ENCODE assay signal across 8 mouse cellular contexts in genomic region chr2:18049279-18049821, GRCm38 (mm10). TPM values are rescaled to one million over a fixed set of nuclear protein-coding genes. Genes with fewer than 3 reads are reported as not detected.
DNase-seq lines count a peak whose midpoint lies in the region; ATAC-seq and TF ChIP-seq lines count a peak whose summit lies in the region.
"Had no signal": no experiment of that assay in that cellular context is flagged by ENCODE, and none has a peak within 500 bp of the region (broad histone marks: within the 10 kb centered on the region; RNA-seq: fewer than 3 reads in every experiment).

No protein-coding gene starts in this region.

- peaks cover 30% of the 10 kb centered on the region for H3K4me1 ChIP-seq in hindbrain, embryonic 12.5 days
- H3K4me1 ChIP-seq in limb, embryonic 14.5 days (ENCODE audit: control insufficient read depth, insufficient read depth, low read length), result peaks cover 20% of the 10 kb centered on the region
- 0 out of 2 replicates have a peak, but pooled peaks cover 3% of the 10 kb centered on the region for H3K4me1 ChIP-seq in stomach, postnatal 0 days (replicated peaks; ENCODE audit: control insufficient read depth, insufficient read depth)

- TF ChIP-seq CTCF in stomach, postnatal 0 days (IDR thresholded peaks at IDR 0.05; ENCODE audit: low read depth), result no peak

- TF ChIP-seq POLR2A in limb, embryonic 14.5 days (IDR thresholded peaks at IDR 0.05; ENCODE audit: borderline replicate concordance, extremely low read depth, insufficient read depth, insufficient read length), result no peak

- peak; percentile 73 for DNase-seq in Muller cell, postnatal 12 days (ENCODE audit: inconsistent ontology term)
- peak; percentile 62 for DNase-seq in embryo, embryonic 10 days (ENCODE audit: low spot score)
- no peak for DNase-seq in limb, embryonic 14.5 days (ENCODE audit: low spot score)
- DNase-seq in stomach, postnatal 0 days (ENCODE audit: low spot score), result peak; percentile 53
- DNase-seq in right cerebral cortex, adult 2 months (ENCODE audit: low spot score in 2 of 2), result no peak
- DNase-seq in layer of hippocampus, adult 8-10 months (ENCODE audit: low spot score in 2 of 2), result no peak

- H3K4me2 ChIP-seq in hindbrain, embryonic 12.5 days (replicated peaks), result peak overlapping the region; percentile 82
- H3K4me2 ChIP-seq in limb, embryonic 14.5 days (replicated peaks; ENCODE audit: low read depth, low read length, severe bottlenecking), result peak overlapping the region; percentile 89
- peak overlapping the region; percentile 78 for H3K4me2 ChIP-seq in stomach, postnatal 0 days (replicated peaks; ENCODE audit: low read depth)

- H3K9me3 ChIP-seq in hindbrain, embryonic 12.5 days (replicated peaks), result no peaks in the 10 kb centered on the region
- H3K9me3 ChIP-seq in limb, embryonic 14.5 days (ENCODE audit: control insufficient read depth, low read length), result no peaks in the 10 kb centered on the region
- no peaks in the 10 kb centered on the region for H3K9me3 ChIP-seq in stomach, postnatal 0 days (ENCODE audit: control insufficient read depth, low read length)

- no peak for TF ChIP-seq EP300 in stomach, postnatal 0 days (optimal IDR thresholded peaks at IDR 0.05)

- H3K4me3 ChIP-seq in hindbrain, embryonic 12.5 days, result peak overlapping the region; percentile 100
- peak overlapping the region; percentile 96 for H3K4me3 ChIP-seq in limb, embryonic 14.5 days (replicated peaks; ENCODE audit: low read length)
- peak overlapping the region; percentile 78 for H3K4me3 ChIP-seq in stomach, postnatal 0 days (ENCODE audit: low read depth, low read length)

- peak overlapping the region; percentile 100 for H3K9ac ChIP-seq in hindbrain, embryonic 12.5 days
- H3K9ac ChIP-seq in limb, embryonic 14.5 days (ENCODE audit: low read depth, low read length, severe bottlenecking), result peak overlapping the region; percentile 100
- H3K9ac ChIP-seq in stomach, postnatal 0 days (ENCODE audit: low read length), result peak overlapping the region; percentile 45

- H3K36me3 ChIP-seq in hindbrain, embryonic 12.5 days, result no peaks in the 10 kb centered on the region
- H3K36me3 ChIP-seq in limb, embryonic 14.5 days (ENCODE audit: control insufficient read depth, insufficient read depth, low read length), result no peaks in the 10 kb centered on the region
- H3K36me3 ChIP-seq in stomach, postnatal 0 days (ENCODE audit: control insufficient read depth, insufficient read depth, low read length), result no peaks in the 10 kb centered on the region

- H3K27ac ChIP-seq in hindbrain, embryonic 12.5 days, result peak overlapping the region; percentile 100
- peak overlapping the region; percentile 100 for H3K27ac ChIP-seq in limb, embryonic 14.5 days (replicated peaks; ENCODE audit: low read depth, low read length)
- H3K27ac ChIP-seq in stomach, postnatal 0 days (replicated peaks), result peak overlapping the region; percentile 81

- under 1% methylated on average over 11 of the region's 11 CpGs for WGBS in hindbrain, embryonic 12.5 days
- WGBS in limb, embryonic 14.5 days, result 3% methylated on average over 11 of the region's 11 CpGs
- WGBS in stomach, postnatal 0 days, result 20% methylated on average over 11 of the region's 11 CpGs

- no peaks in the 10 kb centered on the region for H3K27me3 ChIP-seq in hindbrain, embryonic 12.5 days
- no peaks in the 10 kb centered on the region for H3K27me3 ChIP-seq in limb, embryonic 14.5 days (ENCODE audit: control insufficient read depth, insufficient read depth, low read length)
- H3K27me3 ChIP-seq in stomach, postnatal 0 days (ENCODE audit: control insufficient read depth, insufficient read depth, low read length), result no peaks in the 10 kb centered on the region

- peak; percentile 40 for ATAC-seq in hindbrain, embryonic 12.5 days (ENCODE audit: low FRiP score)
- peak; percentile 31; the same call in 1 of the 2 replicates for ATAC-seq in limb, embryonic 14.5 days (ENCODE audit: low FRiP score, low read depth)
- ATAC-seq in stomach, postnatal 0 days (ENCODE audit: low FRiP score, low TSS enrichment), result peak; percentile 66

RNA-seq across cellular contexts. Expression of gene Skida1, which starts 0.5 kb away (rescaled TPM):
- 17.7 and 19.4 TPM in 2 replicates for polyA plus RNA-seq in hindbrain, embryonic 12.5 days (2016; fragmentation: Nextera tagmentation; extraction: Ambion mirVana)
- 18.7 and 19.0 TPM in 2 replicates for polyA plus RNA-seq in limb, embryonic 14.5 days (2012; rRNA removed)
- 7.9 and 8.2 TPM in 2 replicates for polyA plus RNA-seq in limb, embryonic 14.5 days (2014; fragmentation: Nextera tagmentation; extraction: Ambion mirVana)
- 1.5 and 1.9 TPM in 2 replicates for polyA plus RNA-seq in stomach, postnatal 0 days (2015; fragmentation: Nextera tagmentation; extraction: Ambion mirVana)
- total RNA-seq in layer of hippocampus, adult 8-10 months (2022), result 10 to 100 TPM; 12.9 to 16.1 (median 13.9) TPM

RNA-seq across cellular contexts. Expression of gene Mllt10, which starts 5.7 kb away (rescaled TPM):
- polyA plus RNA-seq in hindbrain, embryonic 12.5 days (2016; fragmentation: Nextera tagmentation; extraction: Ambion mirVana), result 65.1 and 70.8 TPM in 2 replicates
- polyA plus RNA-seq in limb, embryonic 14.5 days (2012; rRNA removed), result 52.7 and 59.4 TPM in 2 replicates
- polyA plus RNA-seq in limb, embryonic 14.5 days (2014; fragmentation: Nextera tagmentation; extraction: Ambion mirVana), result 33.4 and 38.0 TPM in 2 replicates
- 25.9 and 27.4 TPM in 2 replicates for polyA plus RNA-seq in stomach, postnatal 0 days (2015; fragmentation: Nextera tagmentation; extraction: Ambion mirVana)
- 10 to 100 TPM; 52.2 to 67.9 (median 61.5) TPM for total RNA-seq in layer of hippocampus, adult 8-10 months (2022)

RNA-seq across cellular contexts. Expression of gene A930004D18Rik, which starts 11.8 kb away (rescaled TPM):
- 18.0 and 18.6 TPM in 2 replicates for polyA plus RNA-seq in hindbrain, embryonic 12.5 days (2016; fragmentation: Nextera tagmentation; extraction: Ambion mirVana)
- 8.8 and 10.8 TPM in 2 replicates for polyA plus RNA-seq in limb, embryonic 14.5 days (2012; rRNA removed)
- polyA plus RNA-seq in limb, embryonic 14.5 days (2014; fragmentation: Nextera tagmentation; extraction: Ambion mirVana), result 13.0 and 14.2 TPM in 2 replicates
- polyA plus RNA-seq in stomach, postnatal 0 days (2015; fragmentation: Nextera tagmentation; extraction: Ambion mirVana), result 7.5 and 9.4 TPM in 2 replicates
- 1 to 10 TPM; 3.8 to 6.3 (median 5.1) TPM for total RNA-seq in layer of hippocampus, adult 8-10 months (2022)

RNA-seq across cellular contexts. Expression of gene H2al2a, which starts 52.6 kb away (rescaled TPM):
- not detected in 2 replicates for polyA plus RNA-seq in hindbrain, embryonic 12.5 days (2016; fragmentation: Nextera tagmentation; extraction: Ambion mirVana)
- polyA plus RNA-seq in limb, embryonic 14.5 days (2012; rRNA removed), result not detected in 2 replicates
- not detected in 2 replicates for polyA plus RNA-seq in limb, embryonic 14.5 days (2014; fragmentation: Nextera tagmentation; extraction: Ambion mirVana)
- not detected in 2 replicates for polyA plus RNA-seq in stomach, postnatal 0 days (2015; fragmentation: Nextera tagmentation; extraction: Ambion mirVana)
- not detected for total RNA-seq in layer of hippocampus, adult 8-10 months (2022)
- polyA plus RNA-seq: small intestine, adult 2 months had no signal

Comparison
In these comparisons a context has a peak if more than half of its experiments do, and no peak if none do; other contexts are left out.
1. DNase-seq: peak in Muller cell, postnatal 12 days (single experiment), embryo, embryonic 10 days (single experiment) and stomach, postnatal 0 days (single experiment); none in limb, embryonic 14.5 days (single experiment), right cerebral cortex, adult 2 months (0 of 2) and layer of hippocampus, adult 8-10 months (0 of 2).
2. H3K9ac ChIP-seq: peak in every context shown above with its lines; median percentile 100 in hindbrain, embryonic 12.5 days; 100 in limb, embryonic 14.5 days; 45 in stomach, postnatal 0 days.
3. Peak in every context shown above with its lines, with median percentiles within 50 percentile points of each other: ATAC-seq, H3K27ac ChIP-seq, H3K4me2 ChIP-seq and H3K4me3 ChIP-seq.